Mouse (Mus musculus) frontal cortex, postnatal 36 days (tissue): Measurements from ENCODE around the gene Vmn1r237.

ENCODE experiments used
- DNase-seq, 2 experiments: peaks; one replicate each; pipeline ENCODE4 v3.0.0; 2022; ENCODE audit warnings: low spot score in 2 of 2

The Vmn1r237 gene

GRCm38 (mm10) chr17:21311565-21311964 is at the start of gene Vmn1r237:
Gene Vmn1r237, plus strand, starts transcription at chr17:21311865.
- DNase-seq, result no peak

GRCm38 (mm10) chr17:21272103-21272502 is 39.6 kb upstream of the Vmn1r237 start:
- peak; percentile 14 to 83 for DNase-seq

GRCm38 (mm10) chr17:21282642-21283041 is 29.0 kb upstream of the Vmn1r237 start, which contains the start of gene Vmn1r236:
Gene Vmn1r236, plus strand, starts transcription at chr17:21282942.
- DNase-seq, result no peak

- DNase-seq, result no peak
Measured at GRCm38 (mm10) chr17:21284395-21284794, 27.3 kb upstream of the Vmn1r237 start.

- no peak for DNase-seq
Measured at GRCm38 (mm10) chr17:21289695-21290094, 22.0 kb upstream of the Vmn1r237 start.
